Mouse (Mus musculus): ENCODE data around the gene Sh3glb1.

The Sh3glb1 gene

DNA sequence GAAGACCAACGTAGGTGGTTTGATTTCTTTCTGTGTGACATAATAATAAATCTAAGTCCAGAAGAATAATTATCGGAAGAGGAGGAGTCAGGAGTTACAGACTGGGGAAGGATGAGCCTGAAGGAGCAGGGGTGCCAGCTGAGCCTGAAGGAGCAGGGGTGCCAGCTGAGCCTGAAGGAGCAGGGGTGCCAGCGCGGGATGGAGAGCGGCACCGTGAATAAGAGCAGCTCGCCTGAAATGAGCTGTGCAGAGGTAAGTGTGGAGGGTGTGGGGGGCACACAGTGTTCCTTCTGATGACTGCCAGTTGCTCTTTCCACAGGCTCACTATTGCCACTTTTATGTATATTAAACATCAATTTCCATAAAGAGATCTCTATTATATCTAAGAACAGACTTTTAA lies 5.1 kb downstream of the Sh3glb1 start:
- no peak for DNase-seq (ENCODE audit: low read depth, low spot score)

DNA sequence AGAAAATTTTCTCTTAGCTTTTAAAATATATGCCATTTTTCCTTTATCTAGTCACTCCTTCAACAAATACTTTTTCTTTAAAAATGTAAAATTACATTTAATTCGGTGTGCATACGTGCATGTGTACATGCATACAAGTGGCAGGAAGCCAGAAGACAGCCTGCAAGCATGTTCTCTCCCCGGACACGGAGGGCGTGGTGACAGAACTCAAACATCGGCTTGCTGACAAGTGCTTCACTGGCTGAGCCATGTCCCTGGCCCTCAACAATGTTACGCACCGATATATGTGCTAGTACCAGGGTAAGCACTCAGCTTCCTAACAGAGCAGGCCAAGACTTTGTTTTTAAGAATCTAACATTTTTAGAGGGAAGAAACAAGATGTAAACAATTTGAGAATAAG lies 5.5 kb downstream of the Sh3glb1 start:
- DNase-seq (ENCODE audit: low read depth, low spot score), result no peak

DNA sequence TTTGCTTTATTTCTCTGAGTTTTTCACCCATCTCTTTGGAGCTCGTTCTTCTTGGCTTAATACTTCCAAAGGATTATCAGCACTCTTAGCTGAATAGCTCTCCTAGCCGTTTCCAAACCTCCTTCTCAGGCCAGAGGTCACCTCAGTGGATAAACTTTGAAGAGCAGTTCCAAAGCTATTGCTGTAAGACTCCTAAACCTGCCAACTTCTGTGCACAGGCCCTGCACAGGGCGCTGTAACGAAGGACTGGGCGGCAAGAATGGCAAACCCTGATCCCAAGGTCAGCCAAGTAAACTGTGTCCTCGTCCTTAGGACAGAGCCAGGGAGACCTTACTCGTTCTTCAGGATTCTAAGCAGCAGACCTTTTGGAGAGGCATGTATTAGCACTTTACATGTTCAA lies 6.0 kb downstream of the Sh3glb1 start:
- no peak for DNase-seq (ENCODE audit: low read depth, low spot score)

DNA sequence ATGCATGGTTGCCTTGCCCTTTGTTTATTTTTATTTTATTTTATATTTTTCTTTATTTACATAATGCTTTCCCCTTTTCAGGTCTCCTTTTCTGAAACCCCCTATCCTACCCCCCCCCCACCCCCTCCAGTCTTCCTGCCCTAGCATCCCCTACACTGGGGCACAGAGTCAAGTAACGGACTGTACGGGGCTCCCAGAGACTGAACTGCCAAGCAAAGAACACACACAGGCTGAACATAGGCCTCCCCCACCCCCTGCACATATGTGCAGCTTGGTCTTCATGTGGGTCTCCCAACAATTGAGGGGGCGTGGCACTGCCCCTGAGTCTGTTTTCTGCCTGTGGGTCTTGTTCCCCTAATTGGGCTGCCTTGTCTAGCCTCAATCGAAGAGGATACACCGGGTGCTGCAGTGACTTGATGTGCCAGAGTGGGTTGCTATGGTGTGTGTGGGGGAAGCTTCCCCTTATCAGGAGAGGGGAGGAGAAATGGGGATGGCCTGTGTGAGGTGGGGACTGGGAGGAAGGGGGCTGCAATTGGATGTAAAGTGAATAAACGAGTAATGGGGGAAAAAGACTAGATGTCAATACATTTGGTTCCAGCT lies 8.4 kb downstream of the Sh3glb1 start:
- no peak for DNase-seq (ENCODE audit: low read depth, low spot score)

DNA sequence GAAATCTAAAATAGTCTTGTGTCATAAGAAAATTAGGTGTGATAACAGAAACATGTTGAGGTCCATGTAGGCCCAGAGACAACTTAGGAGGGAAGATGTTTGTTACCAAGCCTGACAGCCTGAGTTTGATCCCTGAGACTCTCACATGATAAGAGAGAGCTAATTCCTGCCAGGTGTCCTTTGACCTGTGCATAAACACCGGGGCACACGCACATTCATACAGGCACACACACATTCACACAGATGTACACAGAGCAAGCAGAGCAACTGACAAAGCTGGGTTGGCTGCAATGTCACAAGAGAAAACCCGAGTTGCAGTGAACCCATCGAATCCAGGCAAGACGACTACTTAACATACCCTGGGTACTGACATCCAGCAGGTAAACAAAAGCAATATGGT lies 11.5 kb downstream of the Sh3glb1 start:
- DNase-seq (ENCODE audit: low read depth, low spot score), result no peak

DNA sequence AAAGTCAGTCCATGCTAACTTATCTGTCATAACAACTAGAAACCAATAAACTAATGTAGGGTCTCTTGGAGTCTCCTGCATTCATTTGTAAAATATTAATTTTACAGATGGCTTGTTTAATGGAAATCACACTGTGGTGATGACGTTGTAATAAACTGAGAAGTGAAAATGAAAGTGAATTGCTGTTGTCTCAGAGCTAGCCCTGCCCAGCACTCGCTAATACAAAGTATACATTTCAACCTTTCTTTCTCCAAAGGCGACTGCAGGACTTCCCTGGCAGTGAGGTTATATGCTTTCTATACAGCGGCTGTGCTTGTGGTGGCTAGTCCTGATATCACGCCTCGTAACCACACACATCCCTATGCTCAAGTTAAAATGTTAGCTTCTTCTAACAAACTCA lies 16.2 kb downstream of the Sh3glb1 start:
- DNase-seq (ENCODE audit: low read depth, low spot score), result peak; percentile 50

DNA sequence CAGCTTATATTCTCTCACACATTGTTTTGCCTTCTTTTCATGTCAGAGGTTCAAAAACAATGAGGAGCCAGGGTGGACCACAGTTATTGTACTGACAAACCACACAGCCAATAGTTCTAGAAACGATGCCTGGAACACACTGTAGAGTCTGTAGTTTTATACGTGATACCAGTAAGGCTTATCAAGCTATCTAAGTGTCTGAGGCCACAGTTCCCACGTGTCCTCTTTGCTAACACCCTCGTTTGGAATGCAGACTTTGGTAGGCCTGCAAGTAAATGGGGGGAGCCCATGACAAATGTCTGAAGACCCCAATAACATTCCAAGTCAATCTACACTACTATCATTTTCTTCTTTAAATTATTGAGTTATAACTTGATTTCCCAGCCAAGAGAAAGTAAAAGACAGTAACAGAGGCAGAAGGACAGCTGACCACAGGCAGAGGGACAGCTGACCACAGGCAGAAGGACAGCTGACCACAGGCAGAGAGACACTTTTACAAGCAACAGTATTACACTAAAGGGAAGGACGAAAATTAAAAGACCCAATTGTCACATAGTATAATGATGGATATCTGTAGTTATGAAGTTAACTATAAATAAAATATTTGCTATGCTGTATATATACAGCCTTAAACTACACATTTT lies 21.2 kb downstream of the Sh3glb1 start:
- no peak for DNase-seq (ENCODE audit: low read depth, low spot score)

DNA sequence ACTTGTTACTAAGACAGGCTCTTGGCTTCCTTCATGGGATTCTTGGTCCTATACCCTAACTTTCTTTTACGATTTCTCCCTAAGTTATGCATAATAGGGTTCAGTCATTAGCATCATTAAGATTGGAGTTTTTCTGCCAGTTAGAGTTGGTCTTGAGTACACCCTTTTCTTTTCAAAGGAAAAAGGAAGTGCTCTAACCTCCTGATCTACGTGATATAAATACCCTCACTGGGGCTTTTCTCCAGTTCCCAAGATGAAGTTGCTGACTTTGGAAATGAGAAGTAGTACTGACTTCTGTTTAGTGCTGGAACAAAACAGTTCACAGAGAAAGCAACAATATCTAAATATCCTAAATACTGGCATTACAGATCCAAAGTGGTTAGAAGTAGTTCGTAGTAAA lies 22.2 kb downstream of the Sh3glb1 start:
- no peak for DNase-seq (ENCODE audit: low read depth, low spot score)

DNA sequence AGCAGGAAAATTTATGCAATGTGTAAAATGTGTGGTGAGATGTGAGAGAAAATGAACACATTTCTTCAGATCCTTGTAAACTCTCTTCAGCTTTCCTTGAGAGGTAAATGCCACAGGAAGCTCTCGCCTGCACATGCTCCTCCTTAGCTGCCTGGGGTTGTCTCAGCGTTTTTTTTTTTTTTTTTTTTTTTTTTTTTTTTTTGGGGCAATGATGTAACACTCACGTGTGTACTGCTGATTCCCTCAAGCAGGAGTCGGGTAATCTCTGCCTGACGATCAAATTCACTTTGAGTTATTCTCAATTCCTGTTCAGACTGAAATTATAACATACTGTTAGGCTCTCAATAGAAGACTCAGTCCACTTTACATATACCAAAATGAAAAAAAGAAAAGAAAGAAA lies 23.0 kb downstream of the Sh3glb1 start:
- no peak for DNase-seq (ENCODE audit: low read depth, low spot score)

DNA sequence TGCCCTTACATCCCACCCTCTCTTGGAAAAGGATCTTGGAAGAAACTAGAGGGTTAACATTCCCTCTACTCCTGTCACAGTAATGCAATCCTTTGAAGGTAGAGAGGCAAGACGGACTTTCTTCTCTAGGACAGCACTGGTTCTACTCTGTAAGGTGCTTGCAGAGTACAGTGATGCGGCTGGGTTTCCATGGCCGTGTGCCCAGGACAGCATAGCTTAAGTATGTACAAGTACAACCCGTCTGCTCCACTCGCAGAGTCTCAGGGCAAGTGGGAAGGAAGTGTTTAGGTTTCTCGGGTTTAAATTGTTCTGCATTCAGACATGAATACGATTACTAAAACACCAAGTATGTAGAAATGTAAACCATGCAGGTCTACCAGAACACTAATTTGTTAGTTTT lies 25.2 kb downstream of the Sh3glb1 start:
- no peak for DNase-seq (ENCODE audit: low read depth, low spot score)

DNA sequence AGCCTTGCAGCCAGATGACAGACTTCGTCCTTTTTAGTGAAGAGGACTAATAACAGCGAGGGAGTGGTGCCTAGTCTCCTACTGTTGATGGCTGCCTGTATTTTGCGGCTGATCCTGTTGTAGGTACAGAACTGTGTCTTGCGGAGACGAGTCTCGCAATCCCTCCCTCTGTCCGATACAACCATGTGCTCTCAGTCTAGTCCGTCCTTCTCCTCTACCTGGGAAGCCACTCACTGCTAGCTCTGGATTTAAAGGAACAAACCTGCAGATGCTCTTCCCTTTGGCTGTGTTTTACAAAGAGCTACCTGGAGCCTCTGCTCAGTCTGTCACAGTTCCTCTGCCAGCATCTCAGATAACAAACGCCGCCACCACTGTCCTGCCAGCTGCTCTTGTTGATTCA lies 26.1 kb downstream of the Sh3glb1 start:
- DNase-seq (ENCODE audit: low read depth, low spot score), result no peak

DNA sequence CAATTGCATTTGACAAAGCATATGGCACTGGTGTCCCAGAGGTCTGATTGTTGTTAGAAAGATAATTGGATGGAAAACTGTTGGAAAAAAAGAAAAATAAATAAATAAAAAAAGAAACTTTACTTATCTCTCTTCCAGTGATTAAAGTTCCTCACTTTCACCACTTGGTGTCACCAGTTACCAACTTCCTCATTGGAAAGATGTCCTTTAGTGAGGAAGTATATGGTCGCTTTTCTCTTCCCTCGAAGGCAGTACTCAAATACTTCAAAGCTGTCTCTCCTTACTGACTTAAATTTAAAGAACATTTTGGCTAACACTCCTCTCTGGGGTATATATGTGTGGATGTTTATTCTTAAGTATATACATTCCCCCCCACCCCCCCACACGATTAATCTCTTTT lies 28.1 kb downstream of the Sh3glb1 start:
- DNase-seq (ENCODE audit: low read depth, low spot score), result peak; percentile 34

DNA sequence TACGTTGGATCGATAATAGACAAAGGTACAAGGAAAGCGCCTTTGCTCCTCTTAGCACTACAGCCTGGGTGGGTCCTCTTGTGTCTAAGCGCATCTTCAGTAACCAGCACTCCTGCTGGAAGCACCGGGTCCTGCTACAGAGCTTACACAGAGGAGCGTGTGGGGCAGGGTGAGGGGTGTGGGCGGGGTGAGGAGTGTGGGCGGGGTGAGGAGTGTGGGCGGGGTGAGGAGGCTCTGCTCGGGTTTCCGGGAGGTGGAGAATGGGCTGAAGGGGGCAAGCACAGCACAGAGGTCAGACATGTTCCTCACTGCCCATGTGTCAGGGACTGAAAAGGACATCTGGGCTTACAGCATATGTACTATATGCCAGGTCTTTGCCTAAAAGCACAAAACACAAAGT lies 30.9 kb downstream of the Sh3glb1 start:
- DNase-seq (ENCODE audit: low read depth, low spot score), result no peak

DNA sequence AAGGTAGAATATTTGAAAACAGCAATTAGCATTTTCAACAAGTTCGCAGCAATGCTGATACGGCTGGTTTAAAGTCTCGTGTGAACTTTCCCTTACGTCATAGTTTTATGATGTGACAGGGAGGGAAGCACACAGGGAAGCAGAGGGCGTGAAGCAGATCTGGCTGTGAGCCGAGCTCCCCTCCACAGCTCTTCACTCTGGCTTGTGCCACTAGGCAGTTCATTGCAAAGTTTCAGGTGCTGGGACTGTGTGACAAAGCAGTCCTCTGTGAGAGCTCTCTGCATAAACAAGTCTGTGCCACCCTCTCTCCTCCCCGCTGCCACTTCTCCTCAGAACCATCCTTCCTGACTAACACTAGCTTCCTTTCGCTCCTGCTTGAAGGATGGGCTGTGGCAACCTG lies 31.9 kb downstream of the Sh3glb1 start:
- no peak for DNase-seq (ENCODE audit: low read depth, low spot score)

DNA sequence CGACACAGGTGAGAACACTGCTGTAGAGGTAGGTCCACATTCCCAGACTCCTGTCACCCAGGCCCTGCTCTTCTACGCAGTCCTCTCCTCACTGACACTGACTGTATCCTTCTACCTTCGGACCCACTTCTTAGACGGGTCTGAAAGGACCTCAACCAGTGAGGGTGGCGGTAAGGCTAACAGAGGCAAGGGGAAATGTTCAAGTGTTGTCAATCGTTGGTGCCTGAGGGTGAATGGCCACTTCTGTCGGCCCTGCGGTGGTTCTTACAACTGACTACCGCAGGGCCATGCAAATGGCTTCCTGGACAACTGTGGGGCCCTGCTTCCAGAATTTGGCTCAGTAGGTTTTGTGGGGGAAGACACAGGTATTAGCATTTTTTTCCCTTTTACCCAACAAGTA lies 32.5 kb downstream of the Sh3glb1 start:
- no peak for DNase-seq (ENCODE audit: low read depth, low spot score)

DNA sequence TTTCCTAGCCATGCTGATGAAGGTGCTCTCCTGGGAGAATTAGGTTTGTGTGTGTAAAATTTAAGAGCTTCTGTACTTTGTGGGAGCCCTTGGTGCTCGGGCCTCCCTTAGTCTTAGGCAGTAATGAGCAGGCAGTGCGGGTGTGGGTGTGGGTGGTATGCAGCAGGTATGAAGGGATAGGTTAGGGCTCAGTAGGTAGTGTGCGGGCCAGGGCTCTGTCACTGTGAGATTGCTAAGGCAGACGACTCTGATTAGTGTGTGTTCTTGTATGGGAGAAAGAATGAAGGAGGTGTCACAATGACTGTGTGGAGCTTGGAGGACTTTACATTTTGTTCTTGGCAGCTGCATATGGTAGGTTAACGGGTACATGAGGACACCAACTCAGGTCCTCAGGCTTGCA lies 34.0 kb downstream of the Sh3glb1 start:
- no peak for DNase-seq (ENCODE audit: low read depth, low spot score)

DNA sequence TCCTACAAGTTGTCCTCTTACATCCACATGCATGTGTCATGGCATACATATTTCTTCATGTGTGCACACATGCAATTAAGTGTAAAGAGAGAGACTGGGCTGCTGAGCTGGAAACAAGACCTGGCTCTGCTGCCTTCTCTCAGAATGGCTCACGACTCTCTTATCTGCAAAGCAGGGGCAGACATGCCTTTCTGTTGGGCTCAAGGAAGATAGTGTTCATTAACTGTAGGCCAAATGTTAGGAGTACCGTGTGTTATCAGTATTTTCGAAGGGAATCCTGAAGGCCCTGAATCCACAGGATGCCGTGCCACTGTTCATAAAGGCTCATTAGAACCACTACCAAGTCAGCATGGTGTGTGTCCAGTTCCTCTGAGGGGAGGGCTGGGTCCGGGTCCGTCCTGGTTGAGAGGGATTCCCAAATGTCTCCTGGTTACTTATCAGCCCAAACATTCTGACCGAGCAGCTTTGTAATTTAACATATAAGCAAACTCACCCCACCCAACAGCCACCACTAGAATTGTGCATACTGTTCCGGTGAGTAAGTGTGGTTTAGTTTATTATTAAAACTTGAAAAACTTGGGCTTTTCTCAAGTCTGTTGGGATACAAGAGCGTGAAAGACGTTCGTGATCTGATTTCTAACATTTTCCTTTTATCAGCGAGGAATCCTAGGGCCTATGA lies 36.9 kb downstream of the Sh3glb1 start:
- no peak for DNase-seq (ENCODE audit: low read depth, low spot score)

DNA sequence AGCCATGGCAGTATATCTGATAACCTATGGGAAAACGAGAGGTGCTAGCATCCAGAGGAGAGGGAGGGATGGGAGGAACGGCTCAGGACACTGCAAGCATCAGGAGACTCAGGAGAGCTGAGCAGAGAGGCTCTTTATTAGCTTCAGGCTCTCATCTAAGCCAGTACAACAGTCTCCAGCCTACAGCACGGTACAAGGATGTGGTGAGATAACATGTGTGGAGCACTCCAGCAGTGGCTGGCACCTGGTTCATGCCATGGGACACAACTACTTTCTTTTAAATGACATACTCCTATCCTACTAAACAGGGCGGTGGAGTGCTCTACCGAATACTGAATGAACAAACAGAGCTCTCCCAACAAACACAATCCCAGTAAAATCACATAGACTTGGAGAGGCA lies 38.6 kb downstream of the Sh3glb1 start:
- DNase-seq (ENCODE audit: low read depth, low spot score), result no peak

DNA sequence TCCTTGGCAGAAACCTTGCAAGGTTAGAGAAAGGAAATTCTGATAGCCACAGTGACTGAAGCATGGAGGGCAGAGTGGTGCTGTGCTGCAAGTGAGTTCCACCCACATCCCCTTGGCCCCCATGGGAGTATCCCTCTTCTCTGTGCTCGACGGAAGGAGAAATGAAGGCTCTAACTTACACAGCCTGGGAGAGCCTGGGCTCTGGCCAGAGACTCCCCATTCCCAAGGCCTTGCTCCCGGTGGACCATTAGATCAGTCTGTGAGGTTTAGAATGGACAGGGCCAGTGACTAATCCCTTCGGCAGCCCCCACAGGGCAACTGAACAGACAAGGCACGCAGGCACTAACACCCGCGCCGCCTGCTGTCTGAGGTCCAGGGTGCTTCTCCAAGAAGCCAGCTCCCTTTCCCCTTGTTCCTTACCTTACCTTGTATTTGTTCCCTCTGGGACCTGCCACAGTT lies 40.4 kb downstream of the Sh3glb1 start:
- no peak for DNase-seq (ENCODE audit: low read depth, low spot score)

DNA sequence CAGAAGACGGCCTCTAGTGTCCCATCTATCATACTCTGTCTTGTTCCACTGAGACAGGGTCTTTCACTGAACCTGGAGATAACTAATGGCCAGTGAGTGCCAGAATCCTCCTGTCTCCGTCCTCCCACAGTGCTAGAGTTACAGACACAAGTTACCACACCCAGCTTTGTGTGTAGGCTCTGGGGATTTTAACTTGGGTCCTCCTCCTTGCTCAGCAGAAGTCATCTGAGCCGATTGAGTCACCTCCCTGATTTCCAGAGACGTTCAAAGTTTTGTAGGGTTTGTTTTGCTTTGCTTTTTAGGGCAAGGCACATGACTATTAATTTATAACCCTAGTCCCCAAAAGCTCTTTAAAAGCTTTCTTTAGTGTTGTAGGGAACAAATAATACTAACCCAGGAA lies 41.0 kb downstream of the Sh3glb1 start:
- no peak for DNase-seq (ENCODE audit: low read depth, low spot score)

DNA sequence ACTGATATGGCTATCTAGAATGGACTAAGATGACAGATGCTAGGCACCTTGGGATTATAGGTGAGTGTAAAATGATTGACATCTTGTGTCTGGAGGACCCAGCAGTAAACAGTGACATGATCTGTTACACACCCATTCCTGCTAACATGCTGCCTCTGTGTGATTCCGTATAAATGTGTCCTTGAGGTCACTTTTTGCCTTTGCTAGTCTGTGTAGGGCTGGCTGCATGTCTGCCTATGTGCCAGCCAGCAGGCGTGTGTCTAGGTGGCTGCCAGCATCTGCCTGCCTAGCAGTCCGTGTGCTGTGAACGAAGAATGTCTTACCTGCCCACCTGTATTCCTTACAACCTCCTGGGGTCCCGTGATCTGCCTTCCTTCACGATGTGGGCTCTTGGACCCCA lies 42.4 kb downstream of the Sh3glb1 start:
- DNase-seq (ENCODE audit: low read depth, low spot score), result no peak

DNA sequence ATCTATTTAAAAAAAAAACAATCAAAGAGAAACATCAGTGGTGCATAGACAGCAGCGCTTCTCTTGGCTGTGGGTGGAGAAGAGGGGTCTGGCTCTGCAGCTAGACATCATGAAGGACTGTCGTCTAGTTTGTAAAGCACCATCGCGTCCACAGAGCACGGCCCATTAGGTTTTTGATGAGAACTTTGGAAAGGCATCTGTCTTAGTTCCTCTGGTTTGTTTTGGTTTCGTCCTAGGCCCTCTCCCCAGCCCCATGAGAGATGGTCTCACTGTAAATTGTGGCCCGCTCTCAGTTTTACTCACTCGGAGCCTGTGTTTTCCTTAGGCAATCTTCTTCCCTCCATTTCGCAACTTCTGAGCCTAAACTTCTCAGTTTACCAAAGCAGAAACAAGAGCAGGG lies 43.9 kb downstream of the Sh3glb1 start:
- DNase-seq (ENCODE audit: low read depth, low spot score), result no peak

DNA sequence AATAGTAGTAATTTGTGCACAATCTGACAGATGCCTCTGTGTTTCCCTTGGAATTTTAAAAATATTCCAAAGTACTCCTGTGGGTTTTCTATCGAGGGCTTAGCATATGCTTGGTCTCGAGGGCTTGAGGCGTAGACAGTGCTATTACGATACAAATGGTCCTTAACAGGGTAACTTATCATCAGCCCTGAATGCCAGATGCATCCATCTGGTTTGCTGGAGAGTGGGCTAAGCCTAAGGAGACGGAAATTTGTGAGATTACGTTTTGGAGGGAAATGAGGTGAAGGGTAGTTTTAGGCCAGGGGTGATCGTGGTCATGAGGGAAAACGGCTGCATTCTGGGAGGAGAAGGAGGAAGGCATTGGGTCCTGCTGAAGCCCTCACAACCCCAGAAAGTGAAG lies 48.1 kb downstream of the Sh3glb1 start:
- no peak for DNase-seq (ENCODE audit: low read depth, low spot score)
